Mouse (Mus musculus) testis, postnatal 10 days (tissue): ENCODE data around the gene 1700025G04Rik.
A peak's percentile ranks its signal among the peaks of the same experiment; 100 is the strongest.

Source experiments
- DNase-seq: peaks from one replicate; pipeline ENCODE4 v3.0.0; 2021; ENCODE audit warnings: low spot score

Gene 1700025G04Rik

DNA sequence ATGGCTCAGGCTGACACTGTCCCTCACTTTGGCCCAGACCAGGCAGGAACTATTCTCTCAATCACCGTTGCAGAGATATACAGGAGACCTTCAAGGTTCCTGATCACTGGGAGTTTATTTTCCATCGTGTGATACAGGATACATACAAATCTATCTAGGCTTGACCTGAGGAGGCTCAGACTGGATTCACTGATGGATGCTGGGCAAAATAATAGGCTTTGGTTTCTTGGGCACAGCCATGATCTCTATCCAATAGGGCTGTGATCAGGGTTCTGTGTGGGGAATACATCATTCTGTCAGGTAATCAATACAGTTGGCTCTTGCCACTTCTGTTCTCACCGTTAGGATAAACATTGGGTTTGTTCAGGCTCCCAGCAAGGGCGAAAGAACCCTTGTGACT lies 194.5 kb downstream of the 1700025G04Rik start:
- DNase-seq = no peak

DNA sequence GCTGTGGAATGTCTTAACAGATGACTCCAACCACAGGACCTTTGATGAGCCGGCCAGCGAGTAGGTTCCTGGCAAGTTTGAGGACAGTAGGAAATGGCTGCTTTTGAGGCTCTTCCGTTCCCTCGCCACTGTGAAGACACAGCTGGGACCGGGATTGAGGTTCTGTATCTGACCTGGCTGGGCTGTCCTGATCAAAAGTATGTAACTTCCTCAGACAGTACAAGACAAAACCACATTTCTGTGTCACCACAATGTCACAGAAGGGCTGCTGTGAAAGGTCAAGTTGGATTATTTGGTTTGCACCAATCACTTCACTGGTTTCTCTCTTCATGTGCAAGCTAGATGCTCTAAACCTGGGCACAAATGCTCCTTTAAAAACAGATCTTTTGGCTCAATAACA lies 195.9 kb downstream of the 1700025G04Rik start:
- DNase-seq = no peak

DNA sequence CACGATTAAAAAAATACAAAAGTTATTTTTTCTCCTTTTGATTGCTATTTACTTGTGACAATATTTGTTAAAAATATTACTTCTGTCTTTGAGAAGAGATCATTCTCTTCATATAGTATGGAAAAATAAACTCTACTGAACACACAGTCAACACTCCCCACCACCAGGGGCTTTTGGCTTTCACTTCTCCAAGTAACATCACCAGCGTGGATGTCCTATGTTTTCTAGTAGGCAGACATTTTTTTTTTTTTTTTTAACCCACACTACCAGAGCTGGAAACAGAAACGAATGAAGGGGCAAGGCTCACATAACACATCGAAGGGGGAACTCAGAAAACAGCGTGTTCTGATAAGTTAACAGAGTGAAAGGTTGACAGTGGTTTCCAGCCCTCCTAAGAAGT lies 197.9 kb downstream of the 1700025G04Rik start:
- no peak for DNase-seq

DNA sequence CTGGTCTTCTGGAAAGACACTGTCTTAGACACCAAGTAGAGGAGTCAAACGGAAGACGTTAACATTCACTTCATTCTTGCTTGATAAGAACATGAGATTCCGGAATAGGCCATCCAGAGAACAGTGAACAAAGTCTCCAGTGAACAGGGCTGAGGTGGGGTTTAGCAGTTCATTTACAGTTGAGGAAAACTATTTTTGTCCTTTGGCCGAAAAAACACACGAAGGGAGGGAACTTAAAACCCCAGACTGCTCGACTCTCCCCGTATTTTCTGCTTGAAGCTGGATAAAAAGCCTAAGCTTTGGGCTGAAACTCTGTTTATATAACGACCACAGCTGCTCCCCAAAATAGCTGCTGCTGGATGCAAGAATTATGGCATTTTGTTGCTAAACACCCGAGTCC lies 198.7 kb downstream of the 1700025G04Rik start:
- DNase-seq = no peak

DNA sequence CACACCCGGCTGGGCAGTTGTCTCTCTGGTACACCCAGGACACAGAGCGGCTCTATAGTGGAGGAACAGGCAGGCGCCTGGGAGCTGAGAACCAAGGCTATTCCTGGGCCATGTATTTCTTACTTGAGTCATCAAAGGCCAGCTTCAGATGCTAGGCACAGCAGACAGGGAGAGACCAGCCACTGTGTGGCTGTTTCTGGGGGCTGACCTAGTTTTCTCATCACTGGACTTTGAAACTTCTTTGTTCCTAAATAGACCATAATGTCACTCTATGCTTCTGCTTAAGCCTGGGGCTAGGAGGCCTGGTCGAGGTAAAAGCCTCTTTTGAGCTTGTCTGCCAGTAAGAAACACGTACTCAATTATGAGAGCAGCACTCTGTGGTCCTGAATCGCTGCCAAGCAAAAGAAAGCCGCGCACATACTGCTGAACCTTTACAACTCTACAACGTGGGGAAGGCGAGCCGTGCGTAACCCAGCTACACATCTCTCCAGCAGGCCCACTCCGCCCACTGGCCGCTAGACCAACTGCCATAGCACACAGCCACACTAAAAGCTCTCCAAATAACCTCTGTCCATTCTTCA lies 199.8 kb downstream of the 1700025G04Rik start:
- peak; percentile 48 for DNase-seq

DNA sequence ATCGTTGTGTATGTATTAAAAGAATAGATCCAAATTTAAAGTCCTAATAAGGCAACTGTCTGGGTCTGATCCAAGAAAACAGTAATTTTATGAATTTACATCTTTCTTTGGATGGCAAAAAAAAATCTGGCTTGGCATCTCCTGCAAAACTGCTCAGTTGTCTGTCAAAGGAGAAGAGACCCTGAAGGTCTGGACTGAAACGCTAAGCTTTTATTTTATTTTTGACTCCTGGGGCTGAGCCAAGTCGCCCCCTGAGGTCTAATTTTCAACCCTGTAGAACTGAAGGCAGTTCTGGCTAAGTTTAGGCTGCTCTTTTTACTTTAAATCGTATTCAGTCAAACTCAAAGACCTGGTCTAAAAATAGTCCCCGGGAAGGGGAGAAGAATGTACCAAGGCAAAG lies 202.3 kb downstream of the 1700025G04Rik start:
- no peak for DNase-seq

DNA sequence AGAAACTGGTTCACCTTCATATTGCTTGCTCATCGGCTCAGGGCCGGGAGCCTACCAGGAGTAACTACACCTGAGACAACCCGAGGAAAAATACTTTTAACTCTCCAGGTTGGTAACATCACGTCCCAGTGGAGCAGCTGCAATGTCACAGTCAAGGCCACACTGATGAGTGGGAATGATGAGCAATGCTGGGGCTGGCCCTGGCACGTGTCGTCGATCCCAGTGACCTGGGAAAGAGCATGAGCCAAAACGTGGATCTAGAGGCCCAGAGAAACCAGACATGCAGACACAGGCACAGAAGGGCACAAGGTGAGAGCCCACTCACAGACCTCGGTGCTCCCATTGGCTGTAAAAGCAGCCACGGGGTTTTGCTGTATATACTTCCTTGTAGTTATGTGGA lies 202.8 kb downstream of the 1700025G04Rik start:
- no peak for DNase-seq

DNA sequence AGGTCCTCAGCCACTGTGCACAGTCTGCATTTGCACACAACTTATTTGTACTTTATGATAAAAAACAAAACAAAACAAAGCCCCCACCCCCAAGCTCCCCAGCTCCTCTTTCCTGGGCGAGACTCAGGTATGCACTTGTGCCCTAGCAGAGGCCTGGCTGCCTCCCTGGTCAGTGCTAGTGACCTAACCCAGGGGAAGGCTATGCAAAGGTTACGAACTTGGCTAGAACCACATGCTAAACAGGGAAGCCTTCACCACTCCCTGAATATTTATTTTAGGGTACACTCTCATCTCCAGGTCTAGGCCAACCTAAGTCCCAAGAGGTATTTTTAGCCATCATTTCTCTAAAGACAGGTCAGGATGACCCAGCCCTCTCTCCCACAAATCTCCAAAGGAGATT lies 203.8 kb downstream of the 1700025G04Rik start:
- no peak for DNase-seq

DNA sequence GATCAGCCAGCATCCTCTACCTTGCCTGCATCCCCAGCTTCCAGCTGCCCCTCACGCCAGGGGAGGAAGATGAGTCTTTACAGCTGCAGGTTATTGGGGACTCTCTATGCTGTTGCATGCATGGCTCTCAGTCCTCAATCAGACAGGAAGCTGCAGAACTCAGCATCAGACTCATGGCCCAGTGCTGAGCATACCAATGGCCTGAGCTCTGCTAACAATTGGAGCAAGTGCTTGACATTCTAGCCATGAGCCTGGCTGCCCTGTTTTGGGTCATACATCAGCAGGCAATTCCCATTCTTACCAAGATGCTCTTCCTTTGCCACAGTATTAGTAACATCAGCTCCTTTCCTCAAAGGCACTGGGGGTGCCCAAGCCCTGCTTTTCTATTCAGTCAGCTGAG lies 208.7 kb downstream of the 1700025G04Rik start:
- DNase-seq = no peak

DNA sequence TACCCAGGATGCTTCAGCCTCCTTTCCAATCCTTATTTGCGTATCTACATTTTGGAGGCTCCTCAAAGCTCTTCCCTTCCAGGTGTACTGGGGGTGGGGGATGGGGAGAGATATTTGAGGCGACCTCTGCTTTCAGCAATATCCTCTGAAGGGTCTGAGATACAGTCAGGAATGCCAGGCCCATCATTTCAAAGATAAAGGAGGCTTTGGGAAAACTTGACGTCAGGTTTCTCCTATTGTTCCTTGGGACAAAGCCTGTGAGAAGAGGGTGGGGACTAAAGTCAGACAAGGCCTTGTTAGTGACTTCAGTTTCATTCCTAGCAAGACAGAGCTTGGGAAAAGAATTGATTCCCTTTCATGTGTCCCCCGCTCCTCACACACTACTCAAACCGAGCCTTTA lies 209.2 kb downstream of the 1700025G04Rik start:
- DNase-seq = no peak

DNA sequence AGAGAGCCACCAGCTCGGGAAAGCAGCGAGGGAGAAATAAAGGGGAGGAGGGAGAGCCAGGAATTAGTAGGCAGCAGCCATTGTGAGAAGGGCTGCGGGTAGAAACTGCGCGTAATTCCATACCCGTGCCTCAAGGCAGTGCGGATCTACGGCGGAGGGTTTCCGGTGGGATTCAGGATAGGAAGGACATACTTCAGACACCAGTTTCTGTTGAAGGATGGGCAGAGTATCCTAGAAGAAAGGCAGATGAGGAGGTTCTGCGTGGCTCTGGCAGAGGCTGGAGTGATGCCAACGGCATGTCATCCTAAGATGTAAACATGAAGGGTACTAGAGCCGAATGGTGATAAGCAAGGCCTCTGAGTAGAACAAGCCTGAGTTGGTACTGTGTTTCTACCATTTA lies 210.0 kb downstream of the 1700025G04Rik start:
- DNase-seq = no peak

DNA sequence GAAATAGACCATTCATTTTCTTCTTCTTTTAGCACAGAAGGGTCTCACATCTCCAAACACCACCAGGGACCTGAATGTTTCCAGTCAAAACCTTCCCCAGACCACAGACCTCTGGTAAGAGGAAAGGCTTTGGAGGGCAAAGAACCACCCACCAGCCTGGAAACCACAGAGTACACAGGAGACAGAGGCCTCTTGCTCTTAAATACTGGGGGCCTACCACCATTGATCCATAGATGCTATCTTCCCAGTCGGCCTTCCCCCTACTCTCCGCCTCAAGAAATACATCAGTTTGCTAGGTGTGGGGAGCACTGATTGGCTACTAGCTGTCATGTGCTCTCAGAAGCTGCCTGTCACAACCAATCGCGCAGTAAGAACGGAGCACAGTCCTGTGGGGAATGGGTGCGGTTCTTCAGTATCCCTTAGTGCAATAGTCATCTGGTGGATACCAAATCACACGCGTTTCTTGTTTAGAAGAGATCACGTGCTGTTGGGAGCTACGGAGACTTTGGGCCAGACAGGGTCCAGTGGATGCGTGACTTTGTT lies 210.5 kb downstream of the 1700025G04Rik start:
- DNase-seq = no peak

DNA sequence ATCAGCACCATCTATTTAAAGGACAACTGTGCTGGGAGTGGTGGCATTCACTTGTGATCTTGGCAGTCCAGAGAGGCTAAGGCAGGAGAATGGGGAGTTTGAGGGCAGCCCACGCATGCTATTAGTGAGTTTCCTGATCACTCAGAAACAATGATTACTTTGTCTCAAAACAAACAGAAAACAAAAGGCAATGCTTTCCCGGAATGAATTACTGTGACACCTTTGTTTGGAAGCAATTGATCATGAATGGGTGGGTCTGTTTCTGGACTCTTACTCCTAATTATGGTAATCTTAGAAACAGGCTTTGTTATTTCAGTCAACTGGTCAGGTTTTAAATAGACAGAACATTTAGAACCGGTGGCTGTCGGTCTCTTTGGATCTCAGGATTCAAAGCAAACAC lies 211.5 kb downstream of the 1700025G04Rik start:
- DNase-seq = no peak

DNA sequence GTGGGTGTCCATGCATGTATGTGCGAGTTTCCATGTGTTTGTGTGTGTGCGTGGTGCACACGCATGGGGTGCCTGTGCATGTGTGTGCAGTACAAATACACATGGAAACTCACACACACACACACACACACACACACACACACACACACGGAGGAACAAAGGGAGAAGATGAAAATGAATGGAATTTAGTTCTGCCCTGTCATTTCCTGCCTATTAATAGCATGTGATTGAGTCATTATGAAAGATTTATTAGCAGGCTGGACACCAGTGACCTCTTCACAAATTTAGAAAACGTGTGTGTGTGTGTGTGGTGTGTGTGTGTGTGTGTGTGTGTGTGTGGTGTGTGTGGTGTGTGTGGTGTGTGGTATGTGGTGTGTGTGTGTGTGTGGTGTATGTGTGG lies 217.0 kb downstream of the 1700025G04Rik start:
- no peak for DNase-seq

DNA sequence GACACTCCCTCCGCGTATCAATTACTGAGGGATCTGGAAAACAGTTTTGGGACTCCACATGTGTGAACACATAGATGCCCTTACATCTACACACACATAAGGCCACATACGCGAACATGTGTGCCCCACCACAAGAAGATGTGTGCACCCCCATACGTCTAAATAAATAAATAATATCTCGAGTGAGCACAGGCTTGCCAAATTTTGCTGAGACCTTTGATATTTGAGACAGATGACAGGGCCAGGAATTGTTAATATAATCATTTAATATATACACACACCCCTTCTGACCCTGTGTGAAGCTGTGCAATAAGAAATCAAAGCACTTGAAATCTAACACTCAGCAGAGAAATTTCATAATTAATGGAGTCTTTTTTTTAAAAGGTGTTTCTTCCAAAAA lies 225.6 kb downstream of the 1700025G04Rik start:
- no peak for DNase-seq

DNA sequence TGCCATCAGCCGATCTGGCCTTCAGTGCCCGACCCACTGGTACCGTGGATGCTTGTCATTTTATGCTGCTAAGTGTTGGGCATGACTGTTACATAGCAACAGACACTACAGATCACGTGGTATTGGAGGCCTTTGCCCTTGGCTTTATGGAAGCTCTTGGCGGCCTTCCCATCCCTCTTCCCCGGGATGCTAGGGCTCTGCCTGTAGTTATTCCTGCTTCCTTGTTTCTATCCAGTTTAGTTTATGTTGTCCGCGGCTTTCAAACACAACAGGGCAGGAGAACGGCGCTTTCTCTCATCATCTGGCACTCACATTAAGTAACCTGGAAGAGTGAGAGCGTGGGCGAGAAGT lies 226.2 kb downstream of the 1700025G04Rik start:
- DNase-seq = peak; percentile 74

DNA sequence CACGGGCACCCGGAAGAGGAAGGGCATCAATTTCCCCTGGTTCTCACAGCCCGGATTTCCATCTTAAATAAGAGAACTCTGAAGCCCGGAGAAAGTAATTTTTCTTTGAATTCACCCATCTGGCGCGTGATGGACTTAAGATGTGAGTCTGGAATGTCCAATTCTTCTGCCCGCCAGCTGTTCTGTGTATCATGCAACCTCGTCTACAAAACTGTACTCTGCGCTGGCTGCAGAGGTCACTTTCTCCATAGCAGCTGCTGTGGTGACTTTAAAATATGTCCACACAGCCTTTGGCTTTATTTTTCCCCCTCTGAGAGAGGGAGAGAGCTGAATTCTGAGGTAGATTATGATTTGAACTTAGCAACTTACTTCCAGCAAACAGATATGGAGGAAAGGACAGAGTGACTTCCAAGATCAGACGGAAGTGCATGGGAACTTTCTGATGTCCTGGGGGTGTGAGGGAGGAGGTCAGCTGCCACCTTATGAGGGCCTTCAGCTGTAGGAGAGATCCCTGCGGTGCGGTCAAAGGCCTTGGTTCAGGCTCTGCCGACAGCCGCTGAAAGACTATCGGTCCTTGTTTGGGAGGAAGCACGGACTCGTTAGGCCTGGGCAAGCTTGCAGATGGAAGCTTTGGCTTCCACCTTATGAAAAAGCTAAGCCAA lies 226.7 kb downstream of the 1700025G04Rik start:
- DNase-seq = no peak

DNA sequence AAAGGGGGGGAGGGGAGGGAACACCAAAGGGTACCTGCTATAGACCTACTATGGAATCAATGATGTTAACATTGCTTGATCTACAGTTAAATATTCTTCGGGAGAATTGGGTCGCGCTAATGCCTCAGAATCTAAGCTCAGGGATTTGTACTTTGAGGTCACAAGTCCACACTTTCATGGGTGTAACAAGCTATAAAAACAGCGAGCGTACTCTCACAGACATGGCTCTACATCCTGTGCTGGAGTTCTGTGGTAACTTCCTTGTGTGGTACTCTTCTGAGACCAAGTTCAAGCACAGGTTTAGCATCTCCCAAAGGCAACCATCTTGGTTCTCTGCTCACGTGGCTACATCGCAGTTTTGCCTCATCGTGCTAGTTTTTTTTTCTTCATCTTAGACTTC lies 227.8 kb downstream of the 1700025G04Rik start:
- no peak for DNase-seq

DNA sequence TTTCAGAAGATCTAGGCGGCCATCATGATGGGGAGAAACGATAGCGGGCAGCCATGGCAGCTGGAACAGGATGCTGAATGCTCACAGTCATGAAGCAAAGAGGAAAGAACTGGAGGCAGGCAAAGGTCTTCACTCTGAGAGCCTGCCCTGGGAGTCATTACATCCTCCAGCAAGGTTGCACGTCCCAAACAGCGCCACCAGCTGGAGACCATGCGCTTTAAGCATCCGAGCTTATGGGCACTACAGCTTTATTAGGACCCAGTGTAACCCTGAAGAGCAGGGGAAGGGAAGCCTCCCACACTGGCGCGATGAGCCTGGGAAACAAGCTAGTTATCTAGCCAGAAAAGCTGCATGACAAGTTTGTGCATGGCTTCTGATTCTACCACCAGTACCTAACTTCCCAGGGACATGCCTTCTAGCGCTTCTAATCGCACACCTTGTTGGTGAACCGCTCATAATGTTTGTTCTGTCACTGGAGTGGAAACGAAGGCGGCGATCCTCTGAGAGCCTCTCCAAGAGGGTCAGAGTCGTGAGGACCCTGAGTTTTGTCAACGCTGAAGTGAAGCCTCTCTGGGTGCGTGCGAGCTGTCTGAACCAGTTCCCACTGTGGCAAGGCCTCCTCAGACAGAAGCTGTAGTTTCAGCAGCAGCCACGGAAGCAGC lies 228.5 kb downstream of the 1700025G04Rik start:
- DNase-seq = no peak

DNA sequence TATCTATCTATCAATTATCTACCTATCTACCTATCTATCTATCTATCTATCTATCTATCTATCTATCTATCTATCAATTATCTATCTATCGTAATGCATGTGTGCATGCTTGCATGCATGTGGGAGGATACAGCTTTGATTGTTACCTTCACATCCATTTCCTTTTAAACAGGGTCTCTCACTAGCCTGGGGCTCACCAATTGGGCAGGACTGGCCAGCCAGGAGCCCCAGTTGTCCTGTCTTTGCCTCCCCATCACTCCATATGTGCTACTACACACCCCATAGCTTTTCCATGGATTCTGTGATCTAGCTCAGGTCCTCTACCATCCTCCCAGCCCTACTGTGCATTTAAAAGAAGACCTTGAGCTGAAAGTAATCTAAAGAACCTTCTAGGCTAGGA lies 231.5 kb downstream of the 1700025G04Rik start:
- DNase-seq = no peak

DNA sequence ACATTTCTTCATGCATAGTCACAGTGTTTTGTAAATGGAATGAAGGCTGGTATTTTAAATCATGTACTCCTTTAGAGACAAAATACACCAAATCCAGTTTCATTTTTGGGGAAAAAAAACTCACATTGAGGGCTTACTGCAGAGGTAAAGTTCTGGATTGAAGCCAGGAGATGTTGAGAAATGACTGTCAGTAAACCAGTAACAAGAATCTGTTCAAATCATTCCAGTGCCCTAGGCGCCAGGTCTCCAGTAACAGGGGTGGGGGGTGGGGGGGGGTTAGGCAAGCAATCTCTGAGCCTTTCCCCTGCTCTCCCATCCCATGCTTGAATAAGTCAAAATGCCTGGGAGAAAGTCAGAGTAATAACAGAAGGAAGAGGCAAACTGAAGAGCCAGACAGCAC lies 234.4 kb downstream of the 1700025G04Rik start:
- no peak for DNase-seq

DNA sequence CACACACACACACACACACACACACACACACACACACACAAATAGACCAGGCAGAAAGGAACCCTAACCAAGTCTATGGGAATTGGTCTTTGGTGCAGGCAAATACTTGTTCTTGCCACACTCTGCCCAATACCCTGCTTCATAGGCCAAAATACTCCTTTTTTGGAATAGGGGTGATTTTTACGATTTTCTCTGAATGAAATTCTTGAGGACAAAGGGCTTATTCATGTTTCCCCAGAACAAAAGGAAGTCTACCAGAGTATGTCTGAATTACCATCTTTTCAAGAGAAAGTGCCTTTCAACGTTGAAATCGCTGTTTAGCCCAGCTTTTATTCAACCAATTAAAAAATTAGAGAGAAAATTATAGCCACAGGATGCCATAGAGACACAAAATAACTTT lies 237.9 kb downstream of the 1700025G04Rik start:
- DNase-seq = no peak

DNA sequence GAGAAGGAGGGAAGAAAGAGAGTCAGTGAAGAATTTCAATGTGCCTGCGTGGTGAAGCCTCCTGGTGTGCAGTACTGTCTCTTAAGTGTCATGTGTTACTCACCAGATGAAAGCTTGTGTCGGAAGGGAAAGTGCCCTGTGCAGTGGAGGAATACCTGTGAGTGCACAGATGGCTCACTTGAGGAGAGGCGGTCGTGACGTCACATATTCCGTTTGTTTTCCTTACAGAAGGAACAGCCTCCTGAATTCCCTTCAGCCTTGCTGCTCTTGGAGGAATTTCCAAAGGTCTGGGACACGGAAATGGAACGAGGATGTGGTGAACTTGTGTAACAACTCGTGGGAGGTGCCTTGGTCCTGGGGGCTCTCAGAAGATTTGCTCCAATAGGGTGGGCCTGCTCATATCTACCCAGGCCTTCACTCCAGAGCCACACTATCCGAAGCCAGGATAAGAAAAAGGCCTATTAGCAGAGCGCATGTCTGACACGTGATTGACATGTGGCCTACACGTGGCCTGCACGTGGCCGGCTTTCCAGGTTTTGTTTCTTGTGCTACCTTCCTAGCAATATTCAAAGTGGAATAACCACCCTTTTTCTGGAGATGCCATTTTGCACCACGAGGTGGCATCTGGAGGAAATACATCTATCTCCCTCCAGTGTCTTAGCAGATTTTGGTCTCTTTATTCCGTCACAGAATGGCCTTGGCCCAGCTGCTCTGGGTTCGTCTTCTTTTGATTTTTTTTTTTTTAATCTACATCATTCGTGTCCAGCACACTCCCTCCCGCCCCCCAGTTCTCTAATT lies 238.7 kb downstream of the 1700025G04Rik start:
- no peak for DNase-seq
